Mouse (Mus musculus) MEL-GATA-1-ER (cell line): ENCODE measurements at regions not wholly inside any gene's neighbourhood (a gene's known extent, or its start where the extent isn't known, plus 50 kb on each side); places are given as distances from the start of the nearest gene placed in this dataset.

ENCODE experiments used
- DNase-seq: peaks from one replicate; pipeline ENCODE4 v3.0.0-alpha.2; 2012; ENCODE audit warnings: low read depth; ENCODE audit errors: extremely low read depth

GRCm38 (mm10) chr12:25353402-25353896, 256.5 kb upstream of the Id2 start:
- DNase-seq: no peak

- no peak for DNase-seq
These were observed 255.2 kb upstream of the Id2 start for GRCm38 (mm10) chr12:25352160-25352559.

- no peak for DNase-seq
These were observed 247.4 kb upstream of the Id2 start for GRCm38 (mm10) chr12:25344354-25344753.

- DNase-seq: no peak
These were observed 241.8 kb upstream of the Id2 start for GRCm38 (mm10) chr12:25338771-25339170.

GRCm38 (mm10) chr12:25335930-25336329, 239.0 kb upstream of the Id2 start:
- no peak for DNase-seq

GRCm38 (mm10) chr12:25335069-25335468, 238.1 kb upstream of the Id2 start:
- DNase-seq: no peak

GRCm38 (mm10) chr12:25332384-25333035, 235.6 kb upstream of the Id2 start:
- no peak for DNase-seq

- DNase-seq: no peak
These were observed 233.2 kb upstream of the Id2 start for GRCm38 (mm10) chr12:25330004-25330708.

GRCm38 (mm10) chr12:25325901-25326300, 229.0 kb upstream of the Id2 start:
- no peak for DNase-seq

- DNase-seq: no peak
These were observed 226.2 kb upstream of the Id2 start for GRCm38 (mm10) chr12:25323171-25323570.

- no peak for DNase-seq
These were observed 223.4 kb upstream of the Id2 start for GRCm38 (mm10) chr12:25320262-25320767.

GRCm38 (mm10) chr12:25319846-25320245, 222.9 kb upstream of the Id2 start:
- no peak for DNase-seq

GRCm38 (mm10) chr12:25318072-25318671, 221.2 kb upstream of the Id2 start:
- DNase-seq: no peak

GRCm38 (mm10) chr12:25315969-25316368, 219.0 kb upstream of the Id2 start:
- no peak for DNase-seq

GRCm38 (mm10) chr12:25313212-25313611, 216.3 kb upstream of the Id2 start:
- no peak for DNase-seq

GRCm38 (mm10) chr12:25312390-25312789, 215.4 kb upstream of the Id2 start:
- no peak for DNase-seq

GRCm38 (mm10) chr12:25311728-25312127, 214.8 kb upstream of the Id2 start:
- no peak for DNase-seq

GRCm38 (mm10) chr12:25310293-25310946, 213.5 kb upstream of the Id2 start:
- DNase-seq: no peak

GRCm38 (mm10) chr12:25309234-25309633, 212.3 kb upstream of the Id2 start:
- no peak for DNase-seq

- no peak for DNase-seq
These were observed 209.1 kb upstream of the Id2 start for GRCm38 (mm10) chr12:25305764-25306653.
